Mouse (Mus musculus) yolk sac, embryonic 10.5 days (tissue): ENCODE measurements at regions not wholly inside any gene's neighbourhood (a gene's known extent, or its start where the extent isn't known, plus 50 kb on each side); places are given as distances from the start of the nearest gene placed in this dataset.

Experiments
- DNase-seq: peaks from one replicate; pipeline ENCODE4 v3.0.0-alpha.2; 2017; ENCODE audit warnings: low spot score

DNA sequence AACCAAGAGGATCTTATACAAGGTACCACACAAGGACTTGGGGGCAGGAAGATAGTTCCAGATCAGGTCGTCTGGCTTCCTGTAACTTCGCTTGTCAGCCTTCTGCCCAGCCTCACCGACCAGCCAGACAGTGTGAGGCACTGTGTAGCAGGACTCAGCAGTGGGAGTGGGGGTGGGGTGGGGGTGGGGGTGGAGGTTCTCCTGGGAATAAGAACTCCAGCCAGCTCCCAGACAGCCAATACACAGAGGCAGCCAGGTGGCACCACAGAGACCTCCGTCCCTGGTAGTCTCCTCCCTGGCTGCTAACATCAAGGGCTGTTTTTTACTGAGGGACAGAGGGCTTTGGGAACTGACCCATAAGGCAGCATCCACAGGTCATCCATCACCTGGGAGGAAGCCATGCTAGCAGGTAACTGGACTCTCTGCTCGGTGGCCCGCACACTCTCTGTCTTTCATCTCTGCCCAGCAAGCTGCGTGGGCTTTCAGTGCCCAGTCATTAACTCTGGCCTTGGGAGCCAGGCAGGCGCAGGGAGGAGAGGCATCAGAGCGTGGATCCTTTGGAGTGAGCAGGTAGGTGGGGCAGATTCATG lies 60.3 kb upstream of the Wnt4 start:
- DNase-seq = no peak

DNA sequence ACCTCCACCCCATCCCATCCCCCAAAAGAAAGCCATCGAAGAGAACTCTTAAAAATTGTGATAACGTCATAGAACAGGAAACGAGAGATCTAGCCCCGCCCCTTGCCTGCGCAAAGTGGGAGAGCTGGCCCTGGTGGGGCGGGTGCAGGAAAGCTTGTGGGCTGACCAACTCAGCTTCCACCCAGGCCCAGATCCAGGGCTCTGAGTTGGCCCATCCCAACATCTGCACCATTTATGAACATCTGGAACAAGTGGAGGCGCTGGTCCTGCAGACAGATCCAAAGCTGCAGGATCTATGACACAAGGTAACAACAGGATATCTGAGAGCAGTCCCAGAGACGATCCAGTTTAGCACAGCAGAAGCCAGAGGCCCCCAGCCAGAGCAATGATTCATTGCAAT lies 62.7 kb upstream of the Wnt4 start:
- no peak for DNase-seq

DNA sequence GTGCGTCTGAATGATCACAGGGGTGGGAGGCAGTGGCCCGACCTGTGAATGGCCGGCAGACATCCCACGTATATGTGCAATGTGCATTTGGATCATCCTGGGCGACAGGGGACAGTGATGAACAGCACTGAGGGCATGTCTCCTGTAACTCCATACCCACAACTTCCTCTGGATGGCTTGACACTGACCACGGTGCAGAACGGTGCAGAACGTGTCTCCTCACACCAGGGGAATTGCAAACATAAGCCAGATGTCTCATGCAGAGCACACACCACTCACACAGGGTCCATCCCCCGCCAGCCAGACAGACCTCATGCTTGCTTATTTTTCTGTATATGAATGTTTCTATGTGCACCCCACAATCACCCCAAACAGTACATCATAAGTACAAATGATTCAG lies 64.4 kb upstream of the Wnt4 start:
- DNase-seq = no peak

DNA sequence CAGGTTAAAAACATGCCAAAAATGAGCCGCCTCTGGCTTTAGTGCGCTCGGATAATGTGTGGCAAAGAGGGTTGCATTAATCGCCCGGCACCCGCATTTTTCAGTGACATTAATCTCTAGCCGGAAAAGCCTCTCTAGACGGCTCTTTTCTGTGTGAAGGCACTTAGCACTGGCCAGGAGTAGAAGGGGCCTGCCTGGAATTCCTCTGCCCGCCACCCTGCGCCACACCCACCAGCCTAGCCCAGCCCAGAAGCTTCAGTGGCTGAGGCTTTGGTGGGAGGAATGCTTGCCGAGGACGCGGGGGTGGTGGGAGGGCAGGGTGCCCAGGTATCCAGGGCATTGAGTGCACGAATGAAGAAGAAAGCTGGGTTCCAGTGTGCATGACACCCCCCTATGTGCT lies 65.2 kb upstream of the Wnt4 start:
- DNase-seq = no peak

DNA sequence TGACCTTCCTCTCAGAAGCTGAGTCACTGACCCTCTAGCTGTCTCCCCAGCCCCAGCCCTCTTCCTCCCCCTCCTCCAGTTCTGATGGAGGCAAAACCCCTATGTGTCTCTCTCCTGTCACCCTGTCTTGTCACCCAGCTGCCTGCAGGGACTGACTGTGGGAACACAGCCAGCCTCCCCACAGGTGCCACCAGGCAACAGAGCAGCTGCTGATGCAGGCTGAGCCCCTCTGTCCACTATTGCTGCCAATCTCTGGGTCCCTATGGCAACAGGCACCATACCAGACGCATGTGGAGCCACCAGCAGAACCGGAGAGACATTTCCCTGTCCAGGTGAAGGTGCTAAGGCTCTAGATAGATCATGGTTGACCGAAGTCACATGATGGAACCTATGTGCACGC lies 66.0 kb upstream of the Wnt4 start:
- DNase-seq = no peak

GRCm38 (mm10) chr4:137210525-137210924 lies 66.8 kb upstream of the Wnt4 start:
- no peak for DNase-seq

DNA sequence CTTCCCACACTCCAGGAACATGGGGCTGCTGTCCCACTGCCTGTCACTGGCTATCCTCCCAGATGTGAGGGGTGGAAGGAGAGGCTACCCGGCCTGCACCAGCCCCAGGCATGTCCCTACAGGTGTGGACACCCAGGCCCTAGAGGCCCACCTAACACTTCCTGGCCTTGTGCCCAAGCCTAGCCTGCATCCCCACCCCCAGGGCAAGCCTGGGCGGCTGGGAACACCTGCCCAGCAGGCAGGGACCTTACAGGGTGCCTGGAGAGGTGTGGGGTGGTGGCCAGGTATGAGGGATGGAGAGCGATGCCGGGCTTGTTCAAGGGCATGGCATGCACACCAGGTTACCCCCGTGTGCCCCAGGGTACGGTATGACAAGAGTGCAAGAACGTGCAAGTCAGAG lies 76.3 kb upstream of the Wnt4 start:
- DNase-seq = no peak

GRCm38 (mm10) chr4:137200426-137200825 lies 76.9 kb upstream of the Wnt4 start:
- no peak for DNase-seq

- no peak for DNase-seq
Measured at GRCm38 (mm10) chr4:137196491-137196974, 80.8 kb upstream of the Wnt4 start.

- no peak for DNase-seq
Measured at GRCm38 (mm10) chr4:137194106-137194505, 83.2 kb upstream of the Wnt4 start.

- no peak for DNase-seq
Measured at GRCm38 (mm10) chr4:137190625-137191024, 86.7 kb upstream of the Wnt4 start.

DNA sequence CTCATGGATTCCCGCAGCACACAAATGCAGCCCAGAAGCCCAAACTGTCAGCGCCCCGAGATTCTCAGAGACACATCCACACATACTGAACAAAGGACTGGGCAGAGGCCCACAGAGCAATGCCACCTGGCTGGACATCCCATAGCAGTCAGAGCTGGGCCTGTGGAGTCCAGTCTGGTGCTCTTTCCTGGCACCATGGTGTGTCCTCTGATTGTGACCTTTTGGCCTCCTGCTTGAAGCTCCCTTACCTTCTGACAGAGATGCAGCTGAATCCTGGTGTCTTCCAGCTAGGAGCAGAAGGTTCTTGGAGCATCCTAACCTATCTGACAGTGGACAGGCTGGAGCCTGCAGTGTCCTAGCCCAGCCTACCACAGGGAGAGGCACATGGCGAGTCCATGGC lies 87.5 kb upstream of the Wnt4 start:
- DNase-seq = no peak

DNA sequence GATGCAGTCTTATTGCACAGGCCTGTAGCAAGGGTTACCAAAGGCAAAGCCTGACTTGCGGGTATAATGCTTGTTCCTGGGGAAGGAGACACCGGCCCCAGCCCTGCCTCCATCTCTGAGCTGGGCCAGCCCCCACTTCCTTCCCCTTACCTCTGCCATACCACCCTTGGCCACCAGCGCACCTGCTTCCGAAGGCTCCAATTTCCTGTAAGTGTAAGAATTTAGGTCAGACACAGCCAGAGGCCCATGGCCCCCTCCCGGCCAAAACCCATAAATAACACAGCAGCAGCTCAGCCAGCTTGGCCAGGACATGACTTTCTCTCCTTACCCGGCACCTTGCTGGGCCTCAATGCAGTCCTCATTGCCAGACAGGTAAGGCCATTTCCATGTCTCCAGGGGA lies 88.2 kb upstream of the Wnt4 start:
- no peak for DNase-seq

DNA sequence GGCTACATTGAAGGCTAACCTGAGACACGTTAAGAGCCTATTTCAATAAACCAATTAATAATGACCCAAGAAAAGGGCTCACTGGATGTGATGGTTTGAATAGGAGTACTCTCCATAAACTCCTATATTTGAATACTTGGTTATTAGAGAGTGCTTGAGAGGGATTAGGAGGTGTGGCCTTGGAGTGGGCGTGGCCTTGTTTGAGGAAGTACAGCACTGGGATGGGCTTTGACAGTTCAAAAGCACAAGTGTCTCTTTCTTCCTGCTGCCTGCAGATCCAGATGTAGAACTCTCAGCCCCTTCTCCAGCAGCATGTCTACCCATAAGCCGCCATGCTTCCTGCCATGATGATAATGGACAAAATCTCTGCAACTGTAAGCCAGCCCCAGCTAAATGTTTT lies 89.7 kb upstream of the Wnt4 start:
- DNase-seq = no peak

DNA sequence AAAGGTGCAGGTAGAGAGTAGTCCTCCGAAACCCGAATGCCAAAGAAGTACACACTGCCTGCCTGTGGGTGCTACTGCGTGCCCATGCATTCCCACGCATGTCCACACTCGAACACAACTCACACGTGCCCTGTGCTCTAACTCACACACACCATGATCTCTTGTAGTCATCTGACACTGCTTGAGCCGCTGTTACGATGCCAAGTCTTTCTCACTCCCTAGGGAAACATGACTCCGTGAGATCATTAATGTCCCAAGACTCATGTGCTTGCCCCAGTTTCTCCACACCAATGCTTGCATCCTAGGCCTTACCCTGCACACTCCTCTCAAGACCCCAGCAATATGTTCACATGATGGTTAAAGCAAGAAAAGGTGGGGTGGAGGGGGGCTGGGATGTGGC lies 90.2 kb upstream of the Wnt4 start:
- DNase-seq = no peak

DNA sequence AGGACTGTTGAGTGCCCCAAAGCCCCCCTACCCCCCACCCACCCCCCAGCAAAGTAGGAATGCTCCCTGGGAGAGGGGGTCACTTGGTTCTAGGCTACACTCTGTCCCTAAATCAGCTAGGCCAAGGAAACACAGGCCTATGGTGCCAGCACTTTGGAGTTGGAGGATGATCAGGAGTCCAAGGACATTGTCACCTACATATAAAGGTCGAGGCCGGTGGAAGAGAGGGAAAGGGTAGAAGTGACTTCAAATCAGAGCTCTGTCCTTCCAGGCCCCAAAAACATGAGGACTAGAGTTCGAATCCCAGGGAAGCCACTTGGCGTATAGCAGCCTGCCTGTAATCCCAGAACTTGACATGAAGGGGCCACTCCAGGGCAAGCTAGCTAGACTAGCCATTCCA lies 92.3 kb upstream of the Wnt4 start:
- DNase-seq = no peak

- DNase-seq = no peak
Measured at GRCm38 (mm10) chr4:137183181-137183850, 94.0 kb upstream of the Wnt4 start.

GRCm38 (mm10) chr4:137182547-137182946 lies 94.7 kb upstream of the Wnt4 start:
- no peak for DNase-seq

GRCm38 (mm10) chr4:137181252-137181651 lies 96.0 kb upstream of the Wnt4 start:
- peak; percentile 26 for DNase-seq

GRCm38 (mm10) chr4:137180083-137180482 lies 97.2 kb upstream of the Wnt4 start:
- DNase-seq = no peak

GRCm38 (mm10) chr4:137178833-137179232 lies 98.5 kb upstream of the Wnt4 start:
- DNase-seq = no peak

DNA sequence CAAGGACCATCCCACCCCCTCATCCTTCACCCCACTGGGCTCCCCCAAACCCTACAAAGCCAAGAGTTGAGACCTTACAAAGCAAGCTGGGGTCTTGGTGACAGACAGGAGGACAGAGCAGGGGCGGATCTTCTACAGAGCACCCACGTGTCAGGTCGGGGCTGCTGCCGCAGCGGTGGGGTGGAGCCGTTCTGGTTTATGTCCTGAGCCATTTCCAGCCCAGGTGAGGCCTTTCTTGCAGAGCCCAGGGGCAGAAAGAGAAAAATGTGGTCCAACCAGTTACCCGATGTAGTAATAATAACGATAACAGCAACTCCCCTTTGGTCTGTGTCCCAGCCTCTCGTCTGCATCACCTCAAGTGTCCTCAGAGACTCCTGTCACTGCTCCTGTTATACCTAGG lies 112.4 kb upstream of the Wnt4 start:
- DNase-seq = no peak

GRCm38 (mm10) chr4:137164429-137164828 lies 112.9 kb upstream of the Wnt4 start:
- peak; percentile 73 for DNase-seq

GRCm38 (mm10) chr4:137163962-137164361 lies 113.3 kb upstream of the Wnt4 start:
- no peak for DNase-seq
